Mouse (Mus musculus) myocyte (in vitro differentiated cells): ENCODE results near the gene Syt13. TPM values are rescaled to one million over a fixed set of nuclear protein-coding genes. Genes with fewer than 3 reads are reported as not detected.

Source experiments
- H3K27me3 ChIP-seq: one replicate; pipeline ENCODE4 v1.6.1; 2011; ENCODE audit not compliant: control insufficient read depth, insufficient read depth, insufficient read length
- H3K36me3 ChIP-seq: one replicate; pipeline ENCODE4 v1.6.1; 2011; ENCODE audit not compliant: control insufficient read depth, insufficient read depth
- H3K4me2 ChIP-seq: one replicate; pipeline ENCODE4 v1.6.1; 2011; ENCODE audit warnings: low read depth, control low read depth
- H3K4me3 ChIP-seq: one replicate; pipeline ENCODE4 v1.5.1; 2011; ENCODE audit warnings: mild to moderate bottlenecking, control low read depth, moderate library complexity
- H3K79me2 ChIP-seq: one replicate; pipeline ENCODE4 v1.6.1; 2011; ENCODE audit not compliant: control insufficient read depth, insufficient read depth
- H3ac ChIP-seq: one replicate; pipeline ENCODE4 v1.6.1; 2011; ENCODE audit not compliant: control insufficient read depth, insufficient read length
- POLR2AphosphoS2 ChIP-seq: IDR thresholded peaks from one replicate; pipeline ENCODE4 v1.6.1; 2011; ENCODE audit warnings: low read depth, control low read depth; ENCODE audit not compliant: insufficient read length
- polyA plus RNA-seq: library from polyadenylated mRNA; unstranded; fragments of >200 nt; fragmentation: generic; extraction: Trizol; gene quantifications from one replicate; pipeline ENCODE4 v1.2.1, GENCODE M21; 2012; ENCODE audit warnings: missing spikeins

The Syt13 gene
- polyA plus RNA-seq, 1 experiment, result 49.7 TPM

GRCm38 (mm10) chr2:93005028-93005427 lies 90.1 kb downstream of the Syt13 start:
- H3ac ChIP-seq, result no peak overlapping the region
- H3K36me3 ChIP-seq, result no peaks in the 10 kb centered on the region
- no peak overlapping the region for H3K4me3 ChIP-seq
- no peaks in the 10 kb centered on the region for H3K79me2 ChIP-seq
- H3K27me3 ChIP-seq, result no peaks in the 10 kb centered on the region
- no peak overlapping the region for H3K4me2 ChIP-seq
- no peak for TF ChIP-seq POLR2AphosphoS2

Other genes with a start within 250 kb of the Syt13 start
- gene Prdm11, start 131.1 kb downstream of the Syt13 start, polyA plus RNA-seq, result 0.78 TPM